Mouse (Mus musculus) retina, postnatal 1 day (tissue): ENCODE data around the gene Atp10a.

ENCODE experiments used
- DNase-seq: peaks from one replicate; pipeline ENCODE4 v3.0.0-alpha.2; 2012

The Atp10a gene

DNA sequence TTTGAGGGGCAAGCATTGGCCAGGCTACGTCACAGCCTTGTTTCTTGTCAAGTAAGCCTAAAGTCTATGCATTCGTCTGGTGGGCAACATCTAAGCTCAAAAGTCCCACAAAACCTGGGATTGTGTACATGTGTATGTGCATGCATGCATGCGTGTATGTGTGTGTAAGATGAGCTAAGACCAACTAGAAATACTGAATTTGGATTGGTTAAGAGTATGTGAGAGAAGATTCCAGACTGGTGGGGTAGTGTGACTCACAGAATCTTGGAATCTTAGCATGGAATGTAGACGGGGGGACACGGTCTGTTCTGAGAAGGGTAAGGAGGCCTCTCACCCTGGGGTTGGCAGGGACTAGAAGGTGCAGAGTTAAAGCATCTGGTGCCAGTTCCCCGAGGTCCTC lies at the start of gene Atp10a:
Atp10a (plus strand) TSS at position 301 of the 400 bp plus-strand sequence.
- no peak for DNase-seq

- DNase-seq = no peak
Measured at GRCm38 (mm10) chr7:58618048-58618447, 37.9 kb upstream of the Atp10a start.

DNA sequence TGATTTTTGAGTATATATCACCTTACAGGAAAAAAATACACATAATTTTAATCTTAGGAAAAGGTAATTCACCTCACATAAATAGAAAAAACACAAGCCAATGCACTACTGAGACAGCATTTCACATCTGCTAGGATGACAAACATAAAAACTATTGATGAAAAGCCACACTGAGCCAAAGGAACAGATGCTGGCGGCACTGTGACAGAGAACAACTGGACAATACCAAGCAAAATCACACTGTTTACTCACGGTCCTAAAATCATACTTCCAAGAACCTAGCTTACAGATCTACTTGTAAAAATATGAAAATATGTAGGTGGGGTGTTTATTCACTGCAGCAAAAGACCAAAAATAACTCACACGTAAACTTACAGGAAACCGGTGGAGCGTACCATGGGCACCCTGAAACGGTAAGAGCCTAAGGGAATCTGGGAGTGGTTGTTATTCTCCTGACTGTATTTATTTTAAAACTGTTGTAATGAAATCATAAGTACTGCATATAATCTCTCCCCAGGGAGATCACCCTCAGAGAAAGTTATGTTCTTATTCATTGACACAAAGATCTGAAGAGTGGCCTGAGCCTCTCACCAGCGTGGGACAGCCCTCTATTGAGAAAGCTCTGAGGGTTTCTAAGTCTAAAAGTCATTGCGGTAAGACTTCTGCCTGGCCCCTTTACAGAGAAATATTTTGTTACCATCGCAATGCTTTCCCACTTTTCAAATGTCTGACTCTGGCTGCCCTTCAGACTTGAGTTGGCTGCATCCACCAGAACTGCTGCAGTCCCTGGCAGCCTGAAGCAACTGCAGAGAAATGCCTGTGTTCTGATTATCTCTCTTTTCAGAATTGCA lies 29.4 kb upstream of the Atp10a start:
- no peak for DNase-seq

DNA sequence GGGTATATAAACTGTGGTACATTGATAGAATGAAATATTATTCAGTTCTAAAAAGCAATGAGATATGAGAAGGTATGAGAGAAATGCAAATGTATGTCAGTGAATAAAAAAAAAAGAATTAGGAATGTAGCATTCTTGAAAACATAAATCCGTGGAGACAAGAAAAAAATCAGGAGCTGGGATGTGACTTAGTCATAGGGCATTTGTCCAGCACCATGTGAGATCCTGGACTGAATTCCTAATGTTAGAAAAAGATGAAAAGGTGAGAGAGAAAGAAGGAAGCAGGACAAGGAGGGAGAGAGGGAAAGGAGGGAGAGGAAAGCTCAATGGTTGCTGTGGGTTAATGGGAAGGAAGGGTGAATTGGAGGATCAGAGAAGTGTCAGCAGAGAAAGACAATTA lies 28.6 kb upstream of the Atp10a start:
- no peak for DNase-seq

GRCm38 (mm10) chr7:58629233-58629632 lies 26.7 kb upstream of the Atp10a start:
- no peak for DNase-seq

DNA sequence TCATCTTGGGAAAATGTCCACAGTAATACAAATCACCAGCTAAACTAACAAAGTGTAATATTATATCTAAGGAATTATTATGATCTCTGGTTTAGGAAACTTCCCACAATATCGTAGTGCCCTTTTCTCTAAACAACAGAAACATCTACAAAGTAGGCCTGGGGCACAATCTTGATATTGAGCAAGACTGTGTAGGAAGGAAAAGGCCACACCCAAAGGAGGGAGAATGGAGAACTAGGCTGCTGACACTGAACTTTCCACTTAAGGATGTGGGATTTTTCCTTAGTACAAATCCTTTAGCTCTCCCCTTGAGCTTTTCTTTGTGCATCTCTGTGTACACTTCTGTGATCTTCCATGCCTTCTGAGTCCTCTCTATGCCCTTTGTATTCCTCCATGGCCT lies 22.3 kb upstream of the Atp10a start:
- DNase-seq = no peak

DNA sequence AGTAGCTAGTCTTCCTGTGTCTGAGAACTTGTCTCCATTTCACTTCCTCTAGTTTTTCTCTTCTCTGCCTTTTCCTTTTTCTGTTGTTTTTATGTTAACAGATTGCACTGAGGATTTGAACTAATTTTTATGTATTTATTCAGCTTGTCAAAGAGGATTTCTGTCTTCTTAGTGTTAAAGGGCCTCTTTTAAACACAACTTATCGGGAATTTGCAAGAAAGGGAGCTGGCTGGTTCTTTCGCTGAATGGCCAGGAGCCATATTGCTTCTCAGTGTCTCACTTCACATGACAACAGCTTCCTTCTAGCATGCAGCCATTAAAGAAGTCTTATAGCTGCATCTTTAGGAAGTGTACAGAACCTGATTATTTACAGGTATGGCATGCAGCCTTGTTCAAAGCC lies 16.3 kb upstream of the Atp10a start:
- DNase-seq = no peak

- no peak for DNase-seq
Measured at GRCm38 (mm10) chr7:58640456-58640855, 15.5 kb upstream of the Atp10a start.

DNA sequence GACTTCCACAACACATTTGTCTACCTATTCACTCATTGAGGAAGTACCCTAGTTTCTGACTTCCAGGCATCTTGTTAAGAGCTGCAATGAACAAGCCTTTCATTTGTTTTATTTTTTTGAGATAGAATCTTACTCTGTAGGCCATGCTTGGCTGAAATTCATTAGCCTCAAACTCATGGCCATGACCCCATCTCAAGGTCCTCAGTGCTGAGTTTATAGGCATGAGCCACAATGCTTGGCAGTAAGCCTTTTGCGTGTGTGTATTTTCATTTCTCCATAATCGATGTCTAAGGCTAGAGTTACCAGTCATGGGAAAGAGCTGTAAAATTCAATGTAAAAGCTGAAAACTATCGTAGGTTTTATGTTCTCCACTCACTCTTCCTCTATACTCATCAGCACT lies 14.1 kb upstream of the Atp10a start:
- no peak for DNase-seq

DNA sequence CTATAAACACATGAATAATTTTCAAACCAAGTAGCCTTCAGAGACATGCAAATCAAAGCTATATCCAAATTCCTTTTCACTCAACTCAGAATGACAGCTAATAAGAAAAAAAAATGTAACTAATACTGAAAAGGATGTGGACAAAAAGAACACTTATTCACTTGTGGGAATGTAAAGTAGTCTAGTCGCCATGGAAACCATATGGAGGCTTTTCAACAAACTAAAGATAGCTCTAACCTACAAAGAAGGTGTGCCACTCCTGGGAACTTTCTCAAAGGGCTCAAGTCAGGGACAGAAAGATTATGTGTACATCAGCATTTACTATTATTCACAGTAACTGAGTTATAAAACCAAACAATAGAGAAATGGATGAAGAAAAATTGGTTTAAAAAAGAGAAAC lies 8.6 kb upstream of the Atp10a start:
- no peak for DNase-seq

DNA sequence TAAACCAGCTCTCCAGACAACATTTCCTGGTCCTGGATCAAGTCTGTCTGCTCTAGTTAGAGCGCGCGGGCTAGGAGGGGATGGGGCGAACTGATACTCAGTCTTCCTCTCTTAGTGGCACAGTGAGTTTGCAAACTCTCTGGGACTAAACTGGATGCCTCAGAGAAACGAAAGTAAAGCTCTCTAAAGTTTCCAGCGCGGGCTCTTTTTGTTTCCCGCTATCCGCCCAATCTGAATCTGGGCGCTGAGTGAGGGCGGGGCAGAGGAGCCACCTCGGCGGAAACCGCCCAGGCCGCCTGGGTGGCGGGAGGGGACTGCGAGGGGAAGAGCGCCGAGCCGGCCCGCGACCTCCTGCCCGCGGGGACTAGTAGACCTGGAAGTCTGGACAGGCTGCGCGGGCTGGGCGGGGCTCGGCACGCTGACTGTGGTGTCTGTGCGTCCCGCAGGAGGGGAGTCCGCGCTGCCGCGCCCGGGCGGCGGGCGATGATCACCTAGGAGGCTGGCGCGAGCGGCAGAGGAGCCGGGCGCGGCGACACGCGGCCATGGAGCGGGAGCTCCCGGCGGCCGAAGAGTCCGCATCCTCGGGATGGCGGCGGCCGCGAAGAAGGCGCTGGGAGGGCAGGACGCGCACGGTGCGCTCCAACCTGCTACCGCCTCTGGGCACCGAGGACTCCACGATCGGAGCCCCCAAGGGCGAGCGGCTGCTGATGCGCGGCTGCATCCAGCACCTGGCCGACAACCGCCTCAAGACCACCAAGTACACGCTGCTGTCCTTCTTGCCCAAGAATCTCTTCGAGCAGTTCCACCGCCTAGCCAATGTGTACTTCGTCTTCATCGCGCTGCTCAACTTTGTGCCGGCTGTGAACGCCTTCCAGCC lies 2.2 kb downstream of the Atp10a start:
- DNase-seq = peak; percentile 80

DNA sequence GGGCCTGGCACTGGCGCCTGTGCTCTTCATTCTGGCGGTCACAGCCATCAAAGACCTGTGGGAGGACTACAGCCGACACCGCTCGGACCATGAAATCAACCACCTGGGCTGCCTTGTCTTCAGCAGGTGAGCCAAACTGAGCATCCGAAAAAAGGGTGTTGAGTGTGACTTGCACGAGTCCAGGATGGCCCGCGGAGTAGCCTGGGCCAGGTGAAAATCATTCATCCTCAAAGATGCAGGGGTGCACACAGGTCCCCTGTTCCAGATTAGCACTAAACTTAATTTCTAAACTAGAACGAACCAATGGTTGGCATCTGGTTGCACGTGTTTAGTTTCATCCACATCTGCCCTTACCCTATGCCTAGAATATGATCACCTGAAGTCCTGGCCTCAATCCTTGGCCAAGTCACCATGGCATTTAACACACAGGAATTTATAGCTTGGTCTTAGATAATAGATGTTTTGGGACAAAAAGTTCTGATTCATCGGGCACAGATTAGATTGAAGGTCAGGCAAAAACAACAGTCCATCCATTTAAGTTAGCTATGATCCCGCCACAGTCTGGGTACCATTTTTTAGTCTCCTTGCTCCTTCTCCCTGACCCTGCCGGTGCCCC lies 2.9 kb downstream of the Atp10a start:
- DNase-seq = no peak

GRCm38 (mm10) chr7:58660046-58660445 lies 4.1 kb downstream of the Atp10a start:
- no peak for DNase-seq

- no peak for DNase-seq
Measured at GRCm38 (mm10) chr7:58660665-58661064, 4.7 kb downstream of the Atp10a start.

- DNase-seq = no peak
Measured at GRCm38 (mm10) chr7:58661076-58661475, 5.1 kb downstream of the Atp10a start.

DNA sequence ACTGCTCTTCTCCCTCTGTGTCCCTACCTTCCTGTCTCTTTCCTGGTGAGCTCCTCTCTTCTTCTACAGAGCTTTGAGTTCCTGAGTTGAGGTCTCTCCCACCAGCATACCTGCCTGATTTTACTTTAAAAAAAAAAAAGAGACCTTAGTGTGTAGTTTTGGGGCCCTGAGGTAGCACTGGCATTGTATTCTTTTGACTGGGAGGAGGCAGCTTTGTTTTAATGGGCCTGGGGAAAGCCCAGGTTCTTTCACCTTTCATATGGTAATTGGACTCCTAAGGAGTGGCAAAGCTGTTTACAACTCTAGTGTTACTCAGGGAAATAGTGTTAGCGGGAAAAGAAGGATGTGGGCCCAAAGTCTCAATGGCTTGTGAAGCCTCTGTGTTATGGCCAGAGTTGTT lies 12.7 kb downstream of the Atp10a start:
- no peak for DNase-seq

DNA sequence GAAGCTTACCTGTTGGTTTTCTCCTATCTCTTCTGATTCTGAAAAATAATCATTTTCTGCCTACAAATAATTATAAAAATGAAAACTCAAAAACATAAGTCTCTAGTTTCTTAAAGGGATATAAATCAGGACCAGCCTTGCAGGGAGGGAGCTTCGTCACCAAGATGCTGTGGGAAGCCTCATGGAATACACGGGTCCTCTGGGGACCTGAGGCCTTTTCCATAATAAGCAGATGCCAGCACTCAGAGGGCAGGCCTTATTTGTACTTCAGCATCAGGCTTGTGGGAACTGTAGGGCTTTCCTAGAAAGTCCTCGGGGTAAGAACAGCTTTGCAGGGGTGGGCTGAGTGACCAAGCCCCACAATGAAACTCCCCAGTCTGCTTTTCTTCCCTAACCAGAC lies 20.1 kb downstream of the Atp10a start:
- no peak for DNase-seq

GRCm38 (mm10) chr7:58677111-58677805 lies 21.3 kb downstream of the Atp10a start:
- no peak for DNase-seq

DNA sequence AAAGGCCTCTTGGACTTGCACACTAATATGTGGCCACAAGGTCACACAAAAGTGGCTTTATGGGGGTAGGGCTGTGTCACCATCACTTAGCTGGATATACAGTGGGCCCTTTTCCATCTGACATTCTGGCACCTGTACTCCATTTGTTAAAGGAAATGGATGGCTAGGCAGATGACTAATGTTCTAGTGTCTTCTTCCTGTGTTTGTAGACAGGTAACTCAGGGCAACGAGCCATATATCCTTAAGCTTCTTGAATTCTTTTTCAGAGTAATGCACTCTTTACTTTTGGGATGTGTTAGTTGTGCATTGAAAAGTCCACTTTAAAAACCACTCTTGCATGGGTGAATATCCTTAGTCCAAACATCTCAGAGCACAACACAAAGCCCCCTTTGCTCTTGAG lies 30.0 kb downstream of the Atp10a start:
- DNase-seq = no peak

GRCm38 (mm10) chr7:58686573-58686972 lies 30.6 kb downstream of the Atp10a start:
- DNase-seq = no peak

GRCm38 (mm10) chr7:58686997-58687396 lies 31.0 kb downstream of the Atp10a start:
- no peak for DNase-seq

DNA sequence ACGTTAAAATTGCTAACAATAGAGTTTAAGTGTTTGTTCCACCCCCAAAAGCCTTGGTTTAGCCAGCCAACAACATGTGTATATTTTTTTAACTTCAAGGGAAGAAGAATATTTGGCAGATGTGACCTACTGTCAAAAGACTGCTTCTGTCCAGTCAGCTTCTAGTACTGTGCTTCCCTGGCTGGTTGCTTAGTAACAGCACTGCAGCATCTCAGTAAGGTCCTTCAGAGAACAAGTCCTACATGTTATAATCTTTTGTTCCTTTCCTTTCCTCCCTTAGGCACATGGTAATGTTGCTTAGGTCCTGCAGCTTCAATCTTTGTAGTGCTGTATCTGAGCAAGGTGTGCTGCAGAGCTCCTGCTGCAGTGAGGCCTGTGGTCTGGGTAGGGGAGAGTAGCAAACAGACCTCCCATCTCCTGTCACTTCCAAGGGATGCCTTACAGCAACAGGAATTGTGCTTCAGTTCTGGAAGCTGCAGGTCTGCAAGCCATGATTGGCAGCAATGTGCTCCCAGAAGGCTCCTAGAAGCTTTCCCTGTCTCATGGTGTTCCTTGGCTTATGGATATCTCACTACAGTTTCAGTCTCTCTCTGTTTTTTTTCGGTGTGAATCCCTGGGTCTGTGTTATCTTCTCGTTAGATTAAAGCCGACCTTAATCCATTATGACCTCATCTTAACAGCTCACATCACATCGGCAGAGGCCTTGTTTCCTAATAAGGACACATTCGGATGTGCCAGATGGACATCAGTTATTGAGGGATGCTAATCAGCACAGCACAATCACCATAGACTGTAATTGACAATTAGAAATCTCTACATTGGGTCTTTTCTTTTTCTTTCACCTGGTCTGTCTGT lies 34.3 kb downstream of the Atp10a start:
- peak; percentile 77 for DNase-seq
